23 mouse cellular contexts compared by ENCODE assay signal in genomic region chr7:118464432-118464831, GRCm38 (mm10). TPM values are rescaled to one million over a fixed set of nuclear protein-coding genes. Genes with fewer than 3 reads are reported as not detected.
DNase-seq lines count a peak whose midpoint lies in the region; ATAC-seq lines count a peak whose summit lies in the region.
"Had no signal": no experiment of that assay in that cellular context is flagged by ENCODE, and none has a peak within 500 bp of the region (broad histone marks: within the 10 kb centered on the region; RNA-seq: fewer than 3 reads in every experiment).

No protein-coding gene starts in this region.

- 22% methylated on average over 4 of the region's 4 CpGs for WGBS in intestine, embryonic 15.5 days

- no peak overlapping the region for H3K9ac ChIP-seq in intestine, embryonic 15.5 days
- H3K9ac ChIP-seq: hindbrain, embryonic 13.5 days; liver, embryonic 13.5 days had no signal

- H3K27me3 ChIP-seq in intestine, embryonic 15.5 days (replicated peaks), result no peaks in the 10 kb centered on the region
- H3K27me3 ChIP-seq: hindbrain, embryonic 13.5 days; liver, embryonic 13.5 days had no signal

- H3K4me3 ChIP-seq in intestine, embryonic 15.5 days (replicated peaks), result no peak overlapping the region
- H3K4me3 ChIP-seq: heart, embryonic 10.5 days; hindbrain, embryonic 13.5 days; left cerebral cortex, adult 2 months; liver, embryonic 13.5 days had no signal

- no peaks in the 10 kb centered on the region for H3K36me3 ChIP-seq in intestine, embryonic 15.5 days
- H3K36me3 ChIP-seq: heart, embryonic 10.5 days; hindbrain, embryonic 13.5 days; liver, embryonic 13.5 days had no signal

- H3K27ac ChIP-seq in intestine, embryonic 15.5 days, result no peak overlapping the region
- H3K27ac ChIP-seq: heart, embryonic 10.5 days; left cerebral cortex, adult 2 months; liver, embryonic 13.5 days; macrophage had no signal

- H3K9me3 ChIP-seq in intestine, embryonic 15.5 days, result no peaks in the 10 kb centered on the region
- H3K9me3 ChIP-seq: heart, embryonic 10.5 days; hindbrain, embryonic 13.5 days; liver, embryonic 13.5 days had no signal

- H3K4me1 ChIP-seq in intestine, embryonic 15.5 days (replicated peaks), result peaks cover 27% of the 10 kb centered on the region

- H3K4me2 ChIP-seq in intestine, embryonic 15.5 days (replicated peaks), result no peak overlapping the region
- H3K4me2 ChIP-seq: hindbrain, embryonic 13.5 days; liver, embryonic 13.5 days; midbrain, embryonic 11.5 days had no signal

- ATAC-seq in intestine, embryonic 15.5 days, result peak; percentile 37; the same call in 1 of the 2 replicates
- ATAC-seq: forebrain, embryonic 14.5 days had no signal

- peak; percentile 35 for DNase-seq in kidney, adult 9 months
- DNase-seq in kidney, postnatal 36 days, result no peak
- DNase-seq in Muller cell, postnatal 12 days (ENCODE audit: inconsistent ontology term), result peak; percentile 47
- DNase-seq in lung, postnatal 25 days (ENCODE audit: low spot score), result peak; percentile 74
- no peak for DNase-seq in ovary, adult 18-20 months (ENCODE audit: low spot score)
- no peak for DNase-seq in cerebellum, adult 9-10 months
- DNase-seq: adrenal gland, postnatal 10 days; cerebellum, adult 9-11 months; heart, postnatal 10 days; kidney, adult 11 months; kidney, postnatal 14 days; layer of hippocampus, adult 9-11 months; left cerebral cortex, postnatal 4 days; liver, embryonic 13.5 days; right cerebral cortex, postnatal 4 days; thymus, postnatal 14 days had no signal

RNA-seq across cellular contexts. Expression of gene Syt17, which starts 16.4 kb away (rescaled TPM):
- polyA plus RNA-seq in intestine, embryonic 15.5 days (2015; fragmentation: Nextera tagmentation; extraction: Ambion mirVana), result 6.5 and 7.0 TPM in 2 replicates
- polyA plus RNA-seq: macrophage had no signal

RNA-seq across cellular contexts. Expression of gene Itpripl2, which starts 27.3 kb away (rescaled TPM):
- 5.3 and 5.5 TPM in 2 replicates for polyA plus RNA-seq in intestine, embryonic 15.5 days (2015; fragmentation: Nextera tagmentation; extraction: Ambion mirVana)

Comparison
In these comparisons a context has a peak if more than half of its experiments do, and no peak if none do; other contexts are left out.
1. DNase-seq: peak in kidney, adult 9 months (single experiment), Muller cell, postnatal 12 days (single experiment) and lung, postnatal 25 days (single experiment); none in kidney, postnatal 36 days (0 of 2), ovary, adult 18-20 months (single experiment) and cerebellum, adult 9-10 months (single experiment).